Mouse (Mus musculus): ENCODE results near the gene Polr1e. TPM values are rescaled to one million over a fixed set of nuclear protein-coding genes. Genes with fewer than 3 reads are reported as not detected.
A peak's percentile ranks its signal among the peaks of the same experiment; 100 is the strongest.

The Polr1e gene
- polyA plus RNA-seq, 2 experiments, result 22.2 to 36.5 TPM

DNA sequence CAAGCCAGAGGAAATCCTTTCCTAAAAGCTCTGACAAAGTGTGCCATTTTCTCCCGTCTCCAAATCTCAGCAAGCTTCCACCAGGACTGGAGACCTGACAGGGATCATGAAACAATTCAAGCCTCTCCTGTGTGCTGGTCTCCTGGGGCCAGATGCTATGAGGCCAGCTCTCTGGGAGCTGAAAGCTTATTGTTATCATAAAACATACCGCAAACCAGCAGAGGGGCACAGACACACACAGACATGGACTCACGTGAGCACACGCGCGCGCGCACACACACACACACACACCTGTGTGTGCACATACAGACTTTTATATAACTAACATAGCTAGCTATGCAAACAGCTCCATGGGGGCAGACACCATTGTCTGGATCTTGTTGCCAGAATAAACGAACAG lies 64.6 kb downstream of the Polr1e start:
- ATAC-seq (ENCODE audit: low FRiP score, low read depth), result no peak
- peaks cover 4% of the 10 kb centered on the region; the same call in 1 of the 2 replicates for H3K36me3 ChIP-seq (ENCODE audit: control insufficient read depth, insufficient read depth, low read length)
- TF ChIP-seq POLR2A (IDR thresholded peaks at IDR 0.05; ENCODE audit: borderline replicate concordance, extremely low read depth, insufficient read depth, insufficient read length), result no peak
- H3K27me3 ChIP-seq (ENCODE audit: control insufficient read depth, insufficient read depth, low read length), result no peaks in the 10 kb centered on the region
- WGBS, result 72% methylated on average over 9 of the region's 9 CpGs
- H3K9ac ChIP-seq (ENCODE audit: low read depth, low read length, severe bottlenecking), result no peak overlapping the region
- no peaks in the 10 kb centered on the region for H3K9me3 ChIP-seq (ENCODE audit: control insufficient read depth, low read length)
- peak overlapping the region; percentile 91 for H3K4me3 ChIP-seq (replicated peaks; ENCODE audit: low read length)
- H3K27ac ChIP-seq (replicated peaks; ENCODE audit: low read depth, low read length), result no peak overlapping the region
- DNase-seq (ENCODE audit: low spot score), result no peak
- peak overlapping the region; percentile 66 for H3K4me2 ChIP-seq (replicated peaks; ENCODE audit: low read depth, low read length, severe bottlenecking)
- peaks cover 11% of the 10 kb centered on the region for H3K4me1 ChIP-seq (ENCODE audit: control insufficient read depth, insufficient read depth, low read length)

DNA sequence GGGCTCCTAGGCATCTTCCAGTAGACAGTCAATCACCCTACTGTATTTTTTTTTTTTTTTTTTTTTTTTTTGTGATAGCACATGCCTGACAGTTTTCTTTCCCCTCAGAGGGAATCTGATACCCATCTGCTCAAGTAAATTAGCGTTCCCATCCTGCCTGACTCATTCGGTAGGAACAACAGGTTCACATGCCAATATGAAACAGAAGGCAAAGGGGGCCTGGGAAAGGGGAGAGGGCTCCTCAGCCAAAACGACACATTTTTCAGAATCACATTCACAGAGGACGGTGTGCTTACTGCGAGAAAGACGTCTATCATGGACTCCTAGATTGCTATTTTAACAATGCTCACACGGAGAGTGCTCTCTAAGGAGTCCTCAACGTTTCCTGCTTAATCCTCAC lies 65.1 kb downstream of the Polr1e start:
- H3K9ac ChIP-seq (ENCODE audit: low read depth, low read length, severe bottlenecking), result peak overlapping the region; percentile 96
- no peaks in the 10 kb centered on the region for H3K27me3 ChIP-seq (ENCODE audit: control insufficient read depth, insufficient read depth, low read length)
- H3K36me3 ChIP-seq (ENCODE audit: control insufficient read depth, insufficient read depth, low read length), result peaks cover 3% of the 10 kb centered on the region; the same call in 1 of the 2 replicates
- WGBS, result 1% methylated on average over 8 of the region's 8 CpGs
- no peak overlapping the region for H3K27ac ChIP-seq (replicated peaks; ENCODE audit: low read depth, low read length)
- DNase-seq (ENCODE audit: low spot score) (peak; percentile 9), ATAC-seq (ENCODE audit: low FRiP score, low read depth) (no peak; the same call in 1 of the 2 replicates)
- H3K4me1 ChIP-seq (ENCODE audit: control insufficient read depth, insufficient read depth, low read length), result peaks cover 11% of the 10 kb centered on the region
- no peak for TF ChIP-seq POLR2A (IDR thresholded peaks at IDR 0.05; ENCODE audit: borderline replicate concordance, extremely low read depth, insufficient read depth, insufficient read length)
- H3K4me2 ChIP-seq (replicated peaks; ENCODE audit: low read depth, low read length, severe bottlenecking), result peak overlapping the region; percentile 66
- H3K4me3 ChIP-seq (replicated peaks; ENCODE audit: low read length), result peak overlapping the region; percentile 91
- no peaks in the 10 kb centered on the region for H3K9me3 ChIP-seq (ENCODE audit: control insufficient read depth, low read length)

- Histone ChIP-seq H3K9ac (ENCODE audit: low read depth, low read length, severe bottlenecking) (peak within 1 kb of the TSS; percentile 96), H3K4me2 (replicated peaks; ENCODE audit: low read depth, low read length, severe bottlenecking) (peak within 1 kb of the TSS; percentile 66), H3K27me3 (ENCODE audit: control insufficient read depth, insufficient read depth, low read length) (no peaks in the 10 kb centered on the region), H3K4me1 (ENCODE audit: control insufficient read depth, insufficient read depth, low read length) (peaks cover 11% of the 10 kb centered on the region), H3K9me3 (ENCODE audit: control insufficient read depth, low read length) (no peaks in the 10 kb centered on the region), H3K4me3 (replicated peaks; ENCODE audit: low read length) (peak within 1 kb of the TSS; percentile 91), H3K36me3 (ENCODE audit: control insufficient read depth, insufficient read depth, low read length) (no peaks in the 10 kb centered on the region), H3K27ac (replicated peaks; ENCODE audit: low read depth, low read length) (peak within 1 kb of the TSS; percentile 80)
- WGBS, result under 1% methylated on average over 51 of the region's 77 CpGs
- DNase-seq (ENCODE audit: low spot score) (peak; percentile 92), ATAC-seq (ENCODE audit: low FRiP score, low read depth) (peak; percentile 94)
- peak; percentile 91 for TF ChIP-seq POLR2A (IDR thresholded peaks at IDR 0.05; ENCODE audit: borderline replicate concordance, extremely low read depth, insufficient read depth, insufficient read length)
Measured at GRCm38 (mm10) chr4:45084021-45084894, 65.9 kb downstream of the Polr1e start, which contains the start of gene Fbxo10. Fbxo10 (minus strand) TSS chr4:45084604.

DNA sequence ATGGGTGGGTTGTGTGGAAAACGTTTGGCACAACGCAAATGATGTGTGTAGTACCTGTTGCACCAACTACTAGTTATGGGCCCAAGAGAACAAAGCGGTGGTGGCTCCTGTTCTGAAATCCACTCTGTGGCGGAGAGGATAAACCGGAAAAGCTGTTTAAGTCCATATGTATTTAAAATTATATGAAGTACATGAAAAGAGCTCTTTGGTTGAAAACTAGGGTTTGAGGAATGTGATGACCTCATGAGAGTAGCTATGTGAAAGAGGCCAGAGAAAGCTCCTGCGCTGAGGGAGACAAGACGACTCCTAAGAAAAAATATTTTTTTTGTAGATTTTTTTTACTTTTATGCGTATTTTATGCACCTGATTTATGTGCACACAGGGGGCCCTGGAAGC lies 66.5 kb downstream of the Polr1e start:
- Histone ChIP-seq H3K36me3 (ENCODE audit: control insufficient read depth, insufficient read depth, low read length) (no peaks in the 10 kb centered on the region), H3K4me3 (replicated peaks; ENCODE audit: low read length) (peak overlapping the region; percentile 91), H3K9ac (ENCODE audit: low read depth, low read length, severe bottlenecking) (0 out of 2 replicates have a peak overlapping the region, but pooled peaks have one; percentile 32), H3K4me2 (replicated peaks; ENCODE audit: low read depth, low read length, severe bottlenecking) (peak overlapping the region; percentile 66), H3K27ac (replicated peaks; ENCODE audit: low read depth, low read length) (peak overlapping the region; percentile 80), H3K4me1 (ENCODE audit: control insufficient read depth, insufficient read depth, low read length) (peaks cover 11% of the 10 kb centered on the region), H3K27me3 (ENCODE audit: control insufficient read depth, insufficient read depth, low read length) (no peaks in the 10 kb centered on the region), H3K9me3 (ENCODE audit: control insufficient read depth, low read length) (no peaks in the 10 kb centered on the region)
- TF ChIP-seq POLR2A (IDR thresholded peaks at IDR 0.05; ENCODE audit: borderline replicate concordance, extremely low read depth, insufficient read depth, insufficient read length), result no peak
- WGBS, result 33% methylated on average over 8 of the region's 8 CpGs
- DNase-seq (ENCODE audit: low spot score), result peak; percentile 8
- 0 out of 2 replicates have a peak, but pooled peaks have one; percentile 5 for ATAC-seq (ENCODE audit: low FRiP score, low read depth)

Other genes starting within 250 kb of the Polr1e start
- gene Grhpr, start 37.2 kb upstream of the Polr1e start, polyA plus RNA-seq (2012; rRNA removed), result 42.1 and 48.0 TPM in 2 replicates
- 49.3 and 51.2 TPM in 2 replicates for gene Grhpr, start 37.2 kb upstream of the Polr1e start, polyA plus RNA-seq (2014; fragmentation: Nextera tagmentation; extraction: Ambion mirVana)
- gene Zbtb5, start 6.2 kb upstream of the Polr1e start, polyA plus RNA-seq (2012; rRNA removed), result 16.0 and 21.2 TPM in 2 replicates
- gene Zbtb5, start 6.2 kb upstream of the Polr1e start, polyA plus RNA-seq (2014; fragmentation: Nextera tagmentation; extraction: Ambion mirVana), result 27.4 and 29.3 TPM in 2 replicates
- gene Fbxo10, start 66.0 kb downstream of the Polr1e start, polyA plus RNA-seq (2012; rRNA removed), result 28.9 and 34.0 TPM in 2 replicates
- gene Fbxo10, start 66.0 kb downstream of the Polr1e start, polyA plus RNA-seq (2014; fragmentation: Nextera tagmentation; extraction: Ambion mirVana), result 15.0 and 16.4 TPM in 2 replicates
- 152 and 176 TPM in 2 replicates for gene Tomm5, start 89.5 kb downstream of the Polr1e start, polyA plus RNA-seq (2012; rRNA removed)
- gene Tomm5, start 89.5 kb downstream of the Polr1e start, polyA plus RNA-seq (2014; fragmentation: Nextera tagmentation; extraction: Ambion mirVana), result 227 and 255 TPM in 2 replicates
- gene Frmpd1, start 166.3 kb downstream of the Polr1e start, polyA plus RNA-seq (2012; rRNA removed), result 5.0 and 5.5 TPM in 2 replicates
- gene Frmpd1, start 166.3 kb downstream of the Polr1e start, polyA plus RNA-seq (2014; fragmentation: Nextera tagmentation; extraction: Ambion mirVana), result 4.0 and 5.0 TPM in 2 replicates

Measured in limb, embryonic 14.5 days (tissue).